Mouse (Mus musculus) erythroblast, embryonic 14.5 days (primary cell): ENCODE measurements around the gene Stk33.

Experiments used
- GATA1 ChIP-seq: IDR thresholded peaks from 2 replicates; pipeline ENCODE4 v1.6.1; 2012; ENCODE audit warnings: low read length, inconsistent platforms, mixed read lengths
- TAL1 ChIP-seq: IDR thresholded peaks from 3 replicates; pipeline ENCODE4 v1.6.1; 2012; ENCODE audit warnings: low read length, inconsistent platforms, mixed read lengths

DNA sequence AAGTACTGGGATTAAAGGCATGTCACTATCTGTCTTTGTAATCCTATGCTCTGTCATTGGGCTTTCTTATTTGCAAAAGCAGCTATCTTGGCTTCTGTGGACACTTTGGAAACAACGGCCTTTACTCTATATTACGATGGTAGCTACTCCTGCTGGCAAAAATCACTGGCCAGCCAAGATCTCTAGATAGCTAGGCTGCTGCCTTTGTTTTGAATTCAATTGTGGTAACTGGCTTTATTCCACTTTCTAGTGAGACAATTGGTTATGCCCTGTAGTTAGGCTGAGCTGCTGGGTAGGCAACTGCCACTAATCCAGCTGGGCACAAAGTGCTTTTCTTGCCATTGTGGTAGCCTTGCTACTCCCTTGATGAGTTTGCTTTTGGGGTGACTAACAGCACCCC, 129.4 kb downstream of the Stk33 start:
- TF ChIP-seq TAL1 (no peak), GATA1 (no peak)
